Mouse (Mus musculus) forebrain, embryonic 13.5 days (tissue): Measurements from ENCODE around the gene Slc2a10. TPM values are rescaled to one million over a fixed set of nuclear protein-coding genes. Genes with fewer than 3 reads are reported as not detected.
A peak's percentile ranks its signal among the peaks of the same experiment; 100 is the strongest.

Source experiments
- ATAC-seq: fragments of 200-750 bp; cut with Nextera tagmentation; 2 replicates; pipeline ENCODE4 v1.8.0; 2017
- H3K27ac ChIP-seq: fragments of 300-500 bp; sonication (generic); 2 replicates; pipeline ENCODE4 v1.5.1; 2015; ENCODE audit warnings: inconsistent platforms, mild to moderate bottlenecking, moderate library complexity
- H3K27me3 ChIP-seq: fragments of 300-500 bp; sonication (generic); 2 replicates; pipeline ENCODE4 v1.6.1; 2015; ENCODE audit warnings: mild to moderate bottlenecking, inconsistent platforms
- H3K36me3 ChIP-seq: fragments of 300-500 bp; sonication (generic); 2 replicates; pipeline ENCODE4 v1.6.1; 2015; ENCODE audit warnings: mild to moderate bottlenecking, inconsistent platforms; ENCODE audit not compliant: poor library complexity, severe bottlenecking
- H3K4me1 ChIP-seq: fragments of 300-500 bp; sonication (generic); 2 replicates; pipeline ENCODE4 v1.6.1; 2015; ENCODE audit warnings: inconsistent platforms
- H3K4me2 ChIP-seq: fragments of 300-500 bp; sonication (generic); 2 replicates; pipeline ENCODE4 v1.6.1; 2015; ENCODE audit warnings: inconsistent platforms, mild to moderate bottlenecking, moderate library complexity
- H3K4me3 ChIP-seq: fragments of 300-500 bp; sonication (generic); 2 replicates; pipeline ENCODE4 v1.5.1; 2015; ENCODE audit warnings: mild to moderate bottlenecking, inconsistent platforms
- H3K9ac ChIP-seq: fragments of 300-500 bp; sonication (generic); 2 replicates; pipeline ENCODE4 v1.6.1; 2015; ENCODE audit warnings: mild to moderate bottlenecking, inconsistent platforms
- H3K9me3 ChIP-seq: fragments of 300-500 bp; sonication (generic); replicated peaks from 2 replicates; pipeline ENCODE4 v1.6.1; 2016; ENCODE audit warnings: inconsistent platforms
- WGBS: fragments of 180-500 bp; shearing (Covaris S2); methylation state at CpG from one replicate; pipeline ENCODE4 v1.1.7; 2015; 5-methylcytosine and 5-hydroxymethylcytosine counted together
- polyA plus RNA-seq: library from polyadenylated mRNA; unstranded; fragments of >200 nt; fragmentation: Nextera tagmentation; extraction: Ambion mirVana; gene quantifications from 2 replicates; pipeline ENCODE4 v1.2.1, GENCODE M21; 2015

The Slc2a10 gene
- polyA plus RNA-seq, result 2.7 and 2.8 TPM in 2 replicates

- 5% methylated on average over 26 of the region's 32 CpGs for WGBS
- Histone ChIP-seq H3K9ac (peak within 1 kb of the TSS; percentile 62), H3K27ac (peak within 1 kb of the TSS; percentile 25), H3K4me2 (peak within 1 kb of the TSS; percentile 64), H3K27me3 (no peaks in the 10 kb centered on the region), H3K4me1 (peaks cover 15% of the 10 kb centered on the region), H3K36me3 (no peaks in the 10 kb centered on the region), H3K4me3 (peak within 1 kb of the TSS; percentile 37), H3K9me3 (no peaks in the 10 kb centered on the region)
- ATAC-seq, result peak; percentile 74
These were observed at the start of gene Slc2a10 for GRCm38 (mm10) chr2:165503259-165504203. Gene Slc2a10 (plus strand): TSS chr2:165503787.

GRCm38 (mm10) chr2:165456710-165457109 is 46.9 kb upstream of the Slc2a10 start:
- 58% methylated on average over 2 of the region's 2 CpGs for WGBS
- ATAC-seq, result no peak
- no peak overlapping the region for H3K27ac ChIP-seq

GRCm38 (mm10) chr2:165458189-165458588 is 45.4 kb upstream of the Slc2a10 start:
- no peak for ATAC-seq
- peaks cover 4% of the 10 kb centered on the region; the same call in 1 of the 2 replicates for H3K4me1 ChIP-seq
- H3K27ac ChIP-seq, result no peak overlapping the region
- no peaks in the 10 kb centered on the region for H3K27me3 ChIP-seq
- WGBS, result 55% methylated on average over 5 of the region's 5 CpGs
- no peaks in the 10 kb centered on the region for H3K36me3 ChIP-seq
- no peak overlapping the region for H3K4me2 ChIP-seq
- no peaks in the 10 kb centered on the region for H3K9me3 ChIP-seq
- H3K4me3 ChIP-seq, result no peak overlapping the region
- H3K9ac ChIP-seq, result no peak overlapping the region

More at GRCm38 (mm10) chr2:165456710-165457109, 46.9 kb upstream of the Slc2a10 start:
- H3K36me3 ChIP-seq, result no peaks in the 10 kb centered on the region
- H3K9ac ChIP-seq, result no peak overlapping the region
- H3K27me3 ChIP-seq, result no peaks in the 10 kb centered on the region
- H3K4me2 ChIP-seq, result no peak overlapping the region
- H3K9me3 ChIP-seq, result no peaks in the 10 kb centered on the region
- H3K4me1 ChIP-seq, result peaks cover 4% of the 10 kb centered on the region; the same call in 1 of the 2 replicates
- no peak overlapping the region for H3K4me3 ChIP-seq

DNA sequence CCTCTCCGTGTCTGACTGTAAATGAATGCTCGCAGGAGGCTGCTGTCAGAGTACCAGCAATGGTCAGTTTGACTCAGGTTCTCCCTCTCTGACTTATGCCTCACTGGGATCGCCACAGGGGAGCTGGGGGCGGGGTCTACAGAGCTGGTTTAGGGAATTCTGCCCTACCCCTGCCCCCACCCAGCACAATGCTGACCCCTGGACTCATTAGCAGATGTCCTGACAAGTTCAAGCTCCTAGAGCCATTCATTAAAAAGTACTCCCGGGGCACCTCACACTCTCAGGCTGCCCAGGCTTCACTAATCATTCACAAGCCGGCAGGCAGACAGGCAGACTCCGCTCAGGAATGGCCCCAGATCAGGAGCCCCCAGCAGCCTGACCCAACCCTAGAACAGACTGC is 43.9 kb upstream of the Slc2a10 start:
- ATAC-seq, result no peak
- Histone ChIP-seq H3K9me3 (no peaks in the 10 kb centered on the region), H3K4me1 (peaks cover 4% of the 10 kb centered on the region; the same call in 1 of the 2 replicates), H3K27ac (no peak overlapping the region), H3K9ac (no peak overlapping the region), H3K4me2 (no peak overlapping the region), H3K4me3 (no peak overlapping the region), H3K27me3 (no peaks in the 10 kb centered on the region), H3K36me3 (no peaks in the 10 kb centered on the region)
- WGBS, result 16% methylated on average over 7 of the region's 7 CpGs

GRCm38 (mm10) chr2:165467824-165468452 is 35.6 kb upstream of the Slc2a10 start:
- peak overlapping the region; percentile 31; the same call in 1 of the 2 replicates for H3K9ac ChIP-seq
- H3K4me1 ChIP-seq, result peaks cover 9% of the 10 kb centered on the region; the same call in 1 of the 2 replicates
- no peaks in the 10 kb centered on the region for H3K9me3 ChIP-seq
- no peak overlapping the region for H3K4me2 ChIP-seq
- no peak for ATAC-seq
- no peaks in the 10 kb centered on the region for H3K36me3 ChIP-seq
- H3K4me3 ChIP-seq, result no peak overlapping the region
- peaks cover 21% of the 10 kb centered on the region for H3K27me3 ChIP-seq
- no peak overlapping the region for H3K27ac ChIP-seq
- WGBS, result 54% methylated on average over 15 of the region's 15 CpGs

GRCm38 (mm10) chr2:165470167-165470566 is 33.4 kb upstream of the Slc2a10 start:
- no peaks in the 10 kb centered on the region for H3K36me3 ChIP-seq
- no peak for ATAC-seq
- peaks cover 31% of the 10 kb centered on the region for H3K27me3 ChIP-seq
- H3K9ac ChIP-seq, result no peak overlapping the region
- peaks cover 13% of the 10 kb centered on the region; the same call in 1 of the 2 replicates for H3K4me1 ChIP-seq
- H3K4me3 ChIP-seq, result no peak overlapping the region
- WGBS, result 44% methylated on average over 5 of the region's 5 CpGs
- no peak overlapping the region for H3K27ac ChIP-seq
- no peak overlapping the region for H3K4me2 ChIP-seq
- H3K9me3 ChIP-seq, result no peaks in the 10 kb centered on the region

DNA sequence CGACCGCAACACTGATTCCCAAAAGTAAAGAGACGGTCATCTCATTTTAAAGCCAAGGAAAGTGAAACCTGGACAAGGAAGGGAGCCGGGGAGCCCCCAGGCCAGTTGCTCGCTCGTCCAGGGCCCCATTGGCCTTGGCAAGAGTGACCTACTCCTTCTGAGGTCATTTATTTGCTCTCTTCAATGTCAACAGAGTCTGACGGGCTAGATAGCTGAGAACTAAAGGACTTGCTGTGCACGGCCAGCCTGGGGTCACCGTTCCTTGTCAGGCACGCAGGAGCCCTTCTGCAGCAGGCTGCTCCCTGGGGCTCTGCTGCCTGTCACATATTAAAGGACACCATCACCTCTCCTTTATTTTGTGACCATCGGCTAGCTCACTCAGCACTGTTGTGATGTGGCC is 31.6 kb upstream of the Slc2a10 start:
- H3K27me3 ChIP-seq, result peaks cover 31% of the 10 kb centered on the region
- no peak overlapping the region for H3K27ac ChIP-seq
- no peak overlapping the region for H3K9ac ChIP-seq
- ATAC-seq, result no peak
- no peak overlapping the region for H3K4me3 ChIP-seq
- no peak overlapping the region for H3K4me2 ChIP-seq
- WGBS, result 88% methylated on average over 11 of the region's 11 CpGs
- no peaks in the 10 kb centered on the region for H3K36me3 ChIP-seq
- H3K9me3 ChIP-seq, result no peaks in the 10 kb centered on the region
- H3K4me1 ChIP-seq, result peaks cover 13% of the 10 kb centered on the region; the same call in 1 of the 2 replicates

- WGBS, result 3% methylated on average over 29 of the region's 35 CpGs
- H3K9ac ChIP-seq, result peak within 1 kb of the TSS; percentile 36; the same call in 1 of the 2 replicates
- no peaks in the 10 kb centered on the region for H3K9me3 ChIP-seq
- H3K4me2 ChIP-seq, result peak within 1 kb of the TSS; percentile 55
- H3K36me3 ChIP-seq, result no peaks in the 10 kb centered on the region
- H3K4me1 ChIP-seq, result peaks cover 11% of the 10 kb centered on the region; the same call in 1 of the 2 replicates
- no peak for ATAC-seq
- peaks cover 31% of the 10 kb centered on the region for H3K27me3 ChIP-seq
- H3K4me3 ChIP-seq, result peak within 1 kb of the TSS; percentile 16
- H3K27ac ChIP-seq, result no peak within 1 kb of the TSS
These were observed 30.6 kb upstream of the Slc2a10 start, which contains the start of gene Slc13a3 for GRCm38 (mm10) chr2:165473003-165473402. Gene Slc13a3 (minus strand): TSS chr2:165473230.

GRCm38 (mm10) chr2:165475412-165475811 is 28.2 kb upstream of the Slc2a10 start:
- 78% methylated on average over 7 of the region's 7 CpGs for WGBS
- ATAC-seq, result no peak

DNA sequence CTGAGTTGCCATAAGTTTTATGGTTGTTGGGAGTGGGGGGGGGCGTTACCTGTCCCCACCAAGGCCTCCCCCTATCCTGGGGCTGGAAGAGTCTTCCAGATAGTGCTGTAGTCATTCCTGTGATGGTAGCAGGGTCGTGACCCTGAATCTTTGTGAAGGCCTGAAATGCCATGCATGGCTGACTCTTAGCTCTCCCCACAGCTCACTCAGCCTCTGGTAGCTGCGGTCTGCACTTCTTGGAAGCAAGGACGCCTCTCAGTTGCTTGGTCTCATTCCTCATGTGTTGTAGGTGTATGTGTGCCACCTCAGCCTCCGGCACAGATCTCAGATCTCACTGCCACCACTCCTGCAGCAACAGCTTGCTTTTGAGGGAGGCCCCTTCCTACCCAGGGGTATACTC is 27.7 kb upstream of the Slc2a10 start:
- H3K9me3 ChIP-seq, result no peaks in the 10 kb centered on the region
- no peak for ATAC-seq
- no peaks in the 10 kb centered on the region for H3K36me3 ChIP-seq
- peaks cover 29% of the 10 kb centered on the region for H3K27me3 ChIP-seq
- WGBS, result 52% methylated on average over 5 of the region's 5 CpGs
- no peak overlapping the region for H3K4me2 ChIP-seq
- peaks cover 4% of the 10 kb centered on the region; the same call in 1 of the 2 replicates for H3K4me1 ChIP-seq
- H3K9ac ChIP-seq, result no peak overlapping the region
- no peak overlapping the region for H3K27ac ChIP-seq
- H3K4me3 ChIP-seq, result no peak overlapping the region

More at GRCm38 (mm10) chr2:165475412-165475811, 28.2 kb upstream of the Slc2a10 start:
- no peak overlapping the region for H3K9ac ChIP-seq
- H3K4me3 ChIP-seq, result no peak overlapping the region
- no peaks in the 10 kb centered on the region for H3K36me3 ChIP-seq
- no peaks in the 10 kb centered on the region for H3K9me3 ChIP-seq
- H3K4me2 ChIP-seq, result no peak overlapping the region
- H3K27me3 ChIP-seq, result peaks cover 31% of the 10 kb centered on the region
- peaks cover 4% of the 10 kb centered on the region; the same call in 1 of the 2 replicates for H3K4me1 ChIP-seq
- H3K27ac ChIP-seq, result no peak overlapping the region

GRCm38 (mm10) chr2:165482003-165482402 is 21.6 kb upstream of the Slc2a10 start:
- Histone ChIP-seq H3K9ac (no peak overlapping the region), H3K4me3 (no peak overlapping the region), H3K9me3 (no peaks in the 10 kb centered on the region), H3K27me3 (no peaks in the 10 kb centered on the region), H3K4me2 (no peak overlapping the region), H3K27ac (no peak overlapping the region), H3K4me1 (peaks cover 15% of the 10 kb centered on the region), H3K36me3 (no peaks in the 10 kb centered on the region)
- WGBS, result 66% methylated on average over 8 of the region's 8 CpGs
- ATAC-seq, result no peak

DNA sequence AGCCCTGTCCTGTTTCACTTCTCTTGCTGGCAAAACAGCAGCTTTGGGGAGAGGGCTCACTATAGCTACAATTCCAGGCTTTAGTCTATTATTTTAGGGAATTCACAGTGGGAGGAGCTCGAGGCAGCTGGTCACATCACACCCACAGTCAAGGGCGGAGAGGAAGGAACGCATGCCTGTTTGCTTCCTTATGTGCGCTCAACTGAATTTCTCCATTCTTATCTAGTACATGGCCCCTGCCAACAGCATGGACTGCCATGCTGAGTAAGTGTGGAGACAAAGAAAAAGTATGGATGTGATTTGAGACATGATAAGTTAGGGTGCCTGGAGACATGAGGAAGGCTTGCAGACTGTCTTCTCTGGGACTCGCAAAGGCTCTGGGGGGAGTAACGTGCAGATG is 19.4 kb upstream of the Slc2a10 start:
- H3K4me1 ChIP-seq, result peaks cover 19% of the 10 kb centered on the region
- no peak overlapping the region for H3K4me3 ChIP-seq
- no peak overlapping the region for H3K9ac ChIP-seq
- WGBS, result 62% methylated on average over 6 of the region's 6 CpGs
- no peak overlapping the region for H3K4me2 ChIP-seq
- peaks cover 13% of the 10 kb centered on the region for H3K36me3 ChIP-seq
- no peaks in the 10 kb centered on the region for H3K27me3 ChIP-seq
- H3K9me3 ChIP-seq, result no peaks in the 10 kb centered on the region
- ATAC-seq, result no peak
- H3K27ac ChIP-seq, result no peak overlapping the region
